Mouse (Mus musculus): ENCODE results near the gene Idua.

- TF ChIP-seq POLR2A (IDR thresholded peaks at IDR 0.05; ENCODE audit: low read depth, low read length), result no peak
- no peak for TF ChIP-seq CTCF (conservative IDR thresholded peaks at IDR 0.05; ENCODE audit: insufficient read depth, insufficient read length, low read depth, low read length)
Observed at GRCm38 (mm10) chr5:108667370-108667769, 7.2 kb downstream of the Idua start.
